Mouse (Mus musculus): Measurements from ENCODE around the gene Hsd17b14.

Hsd17b14 gene

DNA sequence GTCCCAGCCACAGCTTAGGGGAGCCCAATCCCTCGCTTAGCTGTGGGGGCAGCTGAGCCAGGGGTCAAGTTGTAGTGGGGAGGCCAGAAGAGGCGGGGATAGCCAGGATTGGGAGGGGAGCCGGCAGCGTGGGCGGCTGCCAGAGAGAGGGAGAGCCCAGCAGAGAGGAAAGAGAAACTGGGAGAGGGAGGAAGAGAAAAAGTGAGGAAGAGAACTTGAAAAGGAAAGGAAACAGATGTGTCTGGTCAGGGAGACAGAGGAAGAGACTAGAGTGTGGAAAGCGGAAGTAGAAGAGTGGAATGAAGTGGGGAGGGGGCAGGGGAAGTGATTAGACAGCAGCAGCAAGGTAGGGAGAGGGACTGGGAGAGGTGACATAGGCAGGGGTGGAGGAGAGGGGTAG is 25.2 kb upstream of the Hsd17b14 start:
- peak in 1 of 2 experiments; percentile 55 for DNase-seq (ENCODE audit: low spot score in 2 of 2)

GRCm38 (mm10) chr7:45530643-45531042 is 24.1 kb upstream of the Hsd17b14 start:
- DNase-seq (ENCODE audit: low spot score in 2 of 2) = peak in 1 of 2 experiments; percentile 44

GRCm38 (mm10) chr7:45535676-45536075 is 19.0 kb upstream of the Hsd17b14 start:
- DNase-seq (ENCODE audit: low spot score in 2 of 2) = no peak

DNA sequence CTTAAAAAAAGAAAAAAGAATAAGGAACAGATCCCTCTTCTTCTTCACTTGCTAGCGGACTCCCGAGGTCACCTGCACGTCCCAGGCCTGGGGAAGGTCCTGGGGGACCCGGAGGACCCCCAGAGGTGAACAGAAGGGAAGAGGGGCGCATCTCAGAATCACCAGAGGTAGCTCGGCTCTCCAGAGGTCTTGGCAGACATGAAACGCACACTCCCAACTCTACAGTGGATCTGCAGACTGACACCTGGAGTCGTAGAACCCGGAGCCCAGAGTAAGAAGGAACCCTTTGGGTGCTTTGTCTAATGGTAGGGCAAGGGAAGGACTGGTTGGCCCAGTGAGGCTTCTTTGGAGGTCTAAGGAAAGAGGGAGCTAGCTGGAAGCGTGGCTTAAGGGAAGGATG is 17.1 kb upstream of the Hsd17b14 start:
- no peak for DNase-seq (ENCODE audit: low spot score in 2 of 2)

- DNase-seq (ENCODE audit: low spot score in 2 of 2) = no peak
These were observed 16.3 kb upstream of the Hsd17b14 start for GRCm38 (mm10) chr7:45538163-45539041.

- DNase-seq (ENCODE audit: low spot score in 2 of 2) = no peak
These were observed 15.6 kb upstream of the Hsd17b14 start for GRCm38 (mm10) chr7:45539095-45539494.

- no peak for DNase-seq (ENCODE audit: low spot score in 2 of 2)
These were observed 14.5 kb upstream of the Hsd17b14 start for GRCm38 (mm10) chr7:45540213-45540612.

- no peak for DNase-seq (ENCODE audit: low spot score in 2 of 2)
These were observed 10.2 kb upstream of the Hsd17b14 start for GRCm38 (mm10) chr7:45544525-45544924.

GRCm38 (mm10) chr7:45549641-45550436 is 4.9 kb upstream of the Hsd17b14 start:
- no peak for DNase-seq (ENCODE audit: low spot score in 2 of 2)

DNA sequence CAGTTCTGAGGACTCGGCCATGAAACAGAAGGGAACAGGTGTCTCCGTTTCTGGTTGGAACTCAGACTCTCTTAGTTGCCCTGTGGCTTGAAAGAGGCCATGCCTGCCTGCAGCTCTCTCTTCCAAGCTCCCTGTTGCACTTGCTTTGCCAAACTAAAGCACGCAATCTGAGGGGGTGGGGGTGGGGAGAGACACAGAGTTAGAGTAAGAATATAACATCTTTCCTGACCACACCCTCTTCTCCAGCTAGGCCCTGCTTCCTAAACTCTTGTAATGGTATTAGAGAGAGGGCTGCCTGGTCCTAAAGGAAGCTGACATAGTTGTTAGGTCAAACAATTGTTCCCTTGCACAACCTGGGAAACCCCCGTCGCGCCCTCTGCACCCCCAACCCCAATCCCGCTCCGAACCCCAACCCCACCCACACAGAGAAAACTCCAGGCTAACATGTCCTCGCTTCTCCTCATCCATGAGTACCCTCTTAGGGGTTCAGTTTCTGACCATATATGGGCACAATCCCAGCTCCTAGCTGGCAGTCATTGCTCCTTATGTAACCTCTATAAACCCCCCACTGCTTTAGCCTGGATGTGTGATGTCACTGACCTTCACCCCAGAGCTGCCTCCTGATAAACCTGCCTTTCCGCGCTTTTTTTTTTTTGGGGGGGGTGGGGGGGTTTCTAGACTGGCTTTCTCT is 3.7 kb upstream of the Hsd17b14 start:
- DNase-seq (ENCODE audit: low spot score in 2 of 2) = no peak

DNA sequence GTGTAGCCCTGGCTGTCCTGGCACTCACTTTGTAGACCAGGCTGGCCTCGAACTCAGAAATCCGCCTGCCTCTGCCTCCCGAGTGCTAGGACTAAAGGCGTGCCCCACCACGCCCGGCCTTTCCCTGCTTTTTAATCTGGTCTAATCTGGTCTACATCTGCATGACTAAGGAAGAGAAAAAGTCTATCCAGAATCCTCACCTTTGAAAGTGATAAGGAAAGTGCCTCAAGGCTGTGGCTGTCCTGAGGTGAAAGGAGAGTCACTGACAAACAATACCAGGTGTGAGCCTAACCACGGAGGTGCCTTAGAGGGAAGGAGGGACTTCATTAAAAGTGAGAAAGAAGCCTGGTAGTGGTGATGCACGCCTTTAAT is 3.2 kb upstream of the Hsd17b14 start:
- no peak for DNase-seq (ENCODE audit: low spot score in 2 of 2)

GRCm38 (mm10) chr7:45553519-45553918 is 1.2 kb upstream of the Hsd17b14 start:
- no peak for DNase-seq (ENCODE audit: low spot score in 2 of 2)

GRCm38 (mm10) chr7:45553990-45554389 is 703 bp upstream of the Hsd17b14 start:
- DNase-seq (ENCODE audit: low spot score in 2 of 2) = no peak

DNA sequence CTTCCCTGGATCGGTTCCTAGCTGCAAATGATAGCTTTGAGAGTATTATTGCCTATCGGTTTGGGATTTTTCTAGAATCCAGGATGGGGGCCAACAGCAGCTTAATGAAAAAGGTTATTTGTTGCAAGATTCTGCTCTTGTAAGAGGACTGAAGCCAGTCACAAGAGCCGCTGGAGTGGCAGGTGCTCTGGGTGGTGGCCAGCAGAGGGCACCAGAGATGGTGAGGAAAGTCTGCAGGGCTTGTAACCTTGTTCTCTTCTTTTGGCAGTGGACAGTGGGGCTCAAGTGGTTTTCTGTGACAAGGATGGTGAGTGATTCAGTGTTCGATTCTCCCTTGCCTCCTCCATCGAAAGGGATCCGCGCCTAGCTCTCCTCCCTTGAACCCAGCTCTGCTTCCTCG is 1.1 kb downstream of the Hsd17b14 start:
- peak; percentile 70 to 82 for DNase-seq (ENCODE audit: low spot score in 2 of 2)

GRCm38 (mm10) chr7:45558907-45559306 is 4.2 kb downstream of the Hsd17b14 start:
- DNase-seq (ENCODE audit: low spot score in 2 of 2) = peak in 1 of 2 experiments; percentile 41

DNA sequence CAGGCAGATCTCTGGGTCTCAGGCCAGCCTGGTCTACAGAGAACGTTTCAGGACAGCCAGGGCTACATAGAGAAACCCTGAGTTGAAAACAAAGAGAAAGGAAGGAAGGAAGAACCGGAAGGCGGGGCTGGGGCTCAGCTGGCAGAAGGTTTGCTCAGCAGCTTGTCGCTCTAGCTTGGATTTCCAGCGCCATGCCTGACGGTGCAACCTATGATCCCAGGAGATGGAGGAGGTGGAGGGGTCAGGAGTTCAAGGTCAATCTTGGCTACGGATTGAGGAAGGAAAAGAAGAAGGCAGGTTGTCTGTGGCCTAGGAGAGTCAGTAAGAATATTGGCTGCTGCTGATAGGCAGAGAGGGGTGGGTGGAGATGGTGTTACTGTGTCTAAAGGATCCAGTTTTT is 5.5 kb downstream of the Hsd17b14 start:
- DNase-seq (ENCODE audit: low spot score in 2 of 2) = no peak

- DNase-seq (ENCODE audit: low spot score in 2 of 2) = peak; percentile 66 to 84
These were observed 6.3 kb downstream of the Hsd17b14 start for GRCm38 (mm10) chr7:45560843-45561623.

- no peak for DNase-seq (ENCODE audit: low spot score in 2 of 2)
These were observed 7.2 kb downstream of the Hsd17b14 start for GRCm38 (mm10) chr7:45561624-45562520.

- DNase-seq (ENCODE audit: low spot score in 2 of 2) = no peak
These were observed 10.1 kb downstream of the Hsd17b14 start for GRCm38 (mm10) chr7:45564811-45565210.

- no peak for DNase-seq (ENCODE audit: low spot score in 2 of 2)
These were observed 10.8 kb downstream of the Hsd17b14 start for GRCm38 (mm10) chr7:45565446-45565845.
